Mouse (Mus musculus) heart, adult 2 months (tissue): ENCODE measurements at regions not wholly inside any gene's neighbourhood (a gene's known extent, or its start where the extent isn't known, plus 50 kb on each side); places are given as distances from the start of the nearest gene placed in this dataset.

Experiments used
- DNase-seq, 2 experiments: peaks; one replicate each; pipeline ENCODE4 v3.0.0; 2021
- H3K27ac ChIP-seq: fragments of 200-600 bp; 2 replicates; pipeline ENCODE4 v1.8.1; 2022
- H3K27me3 ChIP-seq: fragments of 200-500 bp; 2 replicates; pipeline ENCODE4 v1.6.1; 2012; ENCODE audit warnings: mild to moderate bottlenecking, low read length, inconsistent platforms, mixed read lengths; ENCODE audit not compliant: control insufficient read depth, insufficient read depth
- H3K36me3 ChIP-seq: fragments of 200-500 bp; 2 replicates; pipeline ENCODE4 v1.6.1; 2012; ENCODE audit warnings: low read length, inconsistent platforms; ENCODE audit not compliant: control insufficient read depth, insufficient read depth
- H3K4me1 ChIP-seq: fragments of 200-500 bp; 2 replicates; pipeline ENCODE4 v1.6.1; 2011; ENCODE audit warnings: low read length; ENCODE audit not compliant: control insufficient read depth, insufficient read depth
- H3K4me3 ChIP-seq: fragments of 200-600 bp; 2 replicates; pipeline ENCODE4 v1.8.1; 2022
- H3K79me2 ChIP-seq: fragments of 200-500 bp; replicated peaks from 2 replicates; pipeline ENCODE4 v1.6.1; 2012; ENCODE audit warnings: mild to moderate bottlenecking, inconsistent platforms, low read length, moderate library complexity, mixed read lengths; ENCODE audit not compliant: control insufficient read depth, insufficient read depth
- H3K9ac ChIP-seq: fragments of 200-500 bp; 2 replicates; pipeline ENCODE4 v1.6.1; 2012; ENCODE audit warnings: low read depth, mild to moderate bottlenecking, control low read depth, inconsistent platforms, low read length, mixed read lengths
- CTCF ChIP-seq: fragments of 200-600 bp; IDR thresholded peaks from 2 replicates; pipeline ENCODE4 v1.8.1; 2022; ENCODE audit warnings: antibody characterized with exemption, mild to moderate bottlenecking, moderate library complexity
- EP300 ChIP-seq: fragments of 200-500 bp; IDR thresholded peaks from 2 replicates; pipeline ENCODE4 v1.6.1; 2011; ENCODE audit warnings: low read depth, low read length, control low read depth; ENCODE audit not compliant: insufficient read depth
- POLR2A ChIP-seq: fragments of 200-500 bp; IDR thresholded peaks from 2 replicates; pipeline ENCODE4 v1.6.1; 2011; ENCODE audit warnings: mild to moderate bottlenecking, low read depth, low read length, control low read depth; ENCODE audit not compliant: insufficient read depth
- whole genome bisulfite sequencing: fragments of 180-500 bp; shearing (Covaris S2); methylation state at CpG from one replicate; pipeline ENCODE4 v1.1.7; 2018; 5-methylcytosine and 5-hydroxymethylcytosine counted together
- intact Hi-C: fragments of 180-260 bp; cut with DNase I; formaldehyde crosslinking; loops from one replicate; pipeline ENCODE4 v1.15.1; 2025

GRCm38 (mm10) chr8:115612119-115612518, 95.5 kb downstream of the Maf start:
- peak in 1 of 2 experiments; percentile 21 for DNase-seq
- Histone ChIP-seq H3K27ac (no peak overlapping the region), H3K9ac (no peak overlapping the region), H3K79me2 (no peaks in the 10 kb centered on the region), H3K4me3 (no peak overlapping the region), H3K4me1 (0 out of 2 replicates have a peak, but pooled peaks cover 1% of the 10 kb centered on the region), H3K27me3 (no peaks in the 10 kb centered on the region), H3K36me3 (no peaks in the 10 kb centered on the region)
- 79% methylated on average over 3 of the region's 3 CpGs for WGBS
- no peak for TF ChIP-seq POLR2A
- TF ChIP-seq EP300: no peak
- TF ChIP-seq CTCF: no peak
- intact Hi-C loops: no loop called here

- 70% methylated on average over 6 of the region's 6 CpGs for WGBS
- no peaks in the 10 kb centered on the region for H3K4me1 ChIP-seq
- no peaks in the 10 kb centered on the region for H3K79me2 ChIP-seq
- H3K9ac ChIP-seq: no peak overlapping the region
- DNase-seq: no peak
- H3K36me3 ChIP-seq: no peaks in the 10 kb centered on the region
- H3K4me3 ChIP-seq: no peak overlapping the region
- H3K27ac ChIP-seq: no peak overlapping the region
- TF ChIP-seq EP300: no peak
- no peak for TF ChIP-seq POLR2A
- no peak for TF ChIP-seq CTCF
- H3K27me3 ChIP-seq: no peaks in the 10 kb centered on the region
- intact Hi-C loops: no loop called here
These were observed 107.8 kb downstream of the Maf start for GRCm38 (mm10) chr8:115599771-115600170.

- no peaks in the 10 kb centered on the region for H3K79me2 ChIP-seq
- no peak overlapping the region for H3K9ac ChIP-seq
- no peaks in the 10 kb centered on the region for H3K27me3 ChIP-seq
- no peaks in the 10 kb centered on the region for H3K4me1 ChIP-seq
- DNase-seq: peak; percentile 34 to 35
- intact Hi-C loops: no loop called here
- H3K36me3 ChIP-seq: no peaks in the 10 kb centered on the region
- no peak overlapping the region for H3K4me3 ChIP-seq
- 14% methylated on average over 10 of the region's 10 CpGs for WGBS
- TF ChIP-seq POLR2A: no peak
- no peak for TF ChIP-seq CTCF
- H3K27ac ChIP-seq: no peak overlapping the region
These were observed 110.2 kb downstream of the Maf start for GRCm38 (mm10) chr8:115597226-115597953.

- intact Hi-C loops: no loop called here
- no peak for DNase-seq
- TF ChIP-seq POLR2A: no peak
- no peak for TF ChIP-seq EP300
- no peak for TF ChIP-seq CTCF
- WGBS: 96% methylated on average over 2 of the region's 2 CpGs
- no peaks in the 10 kb centered on the region for H3K27me3 ChIP-seq
- H3K79me2 ChIP-seq: no peaks in the 10 kb centered on the region
- H3K4me3 ChIP-seq: no peak overlapping the region
- H3K27ac ChIP-seq: no peak overlapping the region
- no peaks in the 10 kb centered on the region for H3K4me1 ChIP-seq
- no peaks in the 10 kb centered on the region for H3K36me3 ChIP-seq
- no peak overlapping the region for H3K9ac ChIP-seq
These were observed 117.9 kb downstream of the Maf start for GRCm38 (mm10) chr8:115589721-115590120.

- 82% methylated on average over 2 of the region's 2 CpGs for WGBS
- TF ChIP-seq EP300: no peak
- TF ChIP-seq CTCF: no peak
- TF ChIP-seq POLR2A: no peak
- H3K4me1 ChIP-seq: no peaks in the 10 kb centered on the region
- intact Hi-C loops: no loop called here
- H3K79me2 ChIP-seq: no peaks in the 10 kb centered on the region
- no peaks in the 10 kb centered on the region for H3K27me3 ChIP-seq
- H3K27ac ChIP-seq: no peak overlapping the region
- DNase-seq: no peak
- H3K9ac ChIP-seq: no peak overlapping the region
- no peaks in the 10 kb centered on the region for H3K36me3 ChIP-seq
- no peak overlapping the region for H3K4me3 ChIP-seq
These were observed 118.5 kb downstream of the Maf start for GRCm38 (mm10) chr8:115589076-115589475.

- Histone ChIP-seq H3K27me3 (no peaks in the 10 kb centered on the region), H3K4me1 (no peaks in the 10 kb centered on the region), H3K36me3 (no peaks in the 10 kb centered on the region), H3K9ac (no peak overlapping the region), H3K79me2 (no peaks in the 10 kb centered on the region), H3K27ac (no peak overlapping the region), H3K4me3 (no peak overlapping the region)
- no peak for DNase-seq
- WGBS: 87% methylated on average over 8 of the region's 8 CpGs
- TF ChIP-seq CTCF: no peak
- no peak for TF ChIP-seq EP300
- no peak for TF ChIP-seq POLR2A
- intact Hi-C loops: no loop called here
These were observed 123.2 kb downstream of the Maf start for GRCm38 (mm10) chr8:115584311-115584907.
